Mouse (Mus musculus): ENCODE results near the gene H2al1d. TPM values are rescaled to one million over a fixed set of nuclear protein-coding genes. Genes with fewer than 3 reads are reported as not detected.
"Not testable (repeated sequence)": the region's sequence is repeated elsewhere in the genome, so short reads cannot be mapped to it uniquely, and the experiment has no call there.

Gene H2al1d
- total and polyA plus RNA-seq, 3 experiments, result not detected

- H3K4me1 ChIP-seq (ENCODE audit: control insufficient read depth, insufficient read depth, low read length); H3K4me3 ChIP-seq; intact Hi-C loops (cut with DNase I); H3K9ac ChIP-seq (ENCODE audit: low read depth, low read length); H3K27me3 ChIP-seq (ENCODE audit: control insufficient read depth, insufficient read depth, low read length); H3K36me3 ChIP-seq (ENCODE audit: control insufficient read depth, insufficient read depth, low read length); H3K79me2 ChIP-seq (replicated peaks; ENCODE audit: control insufficient read depth, insufficient read depth, low read length); DNase-seq; H3K27ac ChIP-seq: not testable (repeated sequence)
- no CpG with 5 or more reads among the region's 6 CpGs for WGBS
These were observed 12.6 kb downstream of the H2al1d start, which contains the start of gene H2al1h for GRCm38 (mm10) chrX:11321192-11321591. Gene H2al1h (plus strand): TSS chrX:11321492.

- H3K4me1 ChIP-seq (ENCODE audit: control insufficient read depth, insufficient read depth, low read length); DNase-seq; H3K4me3 ChIP-seq; H3K27me3 ChIP-seq (ENCODE audit: control insufficient read depth, insufficient read depth, low read length); intact Hi-C loops (cut with DNase I); H3K79me2 ChIP-seq (replicated peaks; ENCODE audit: control insufficient read depth, insufficient read depth, low read length); H3K27ac ChIP-seq; H3K9ac ChIP-seq (ENCODE audit: low read depth, low read length); H3K36me3 ChIP-seq (ENCODE audit: control insufficient read depth, insufficient read depth, low read length): not testable (repeated sequence)
- 60% methylated on average over 1 of the region's 5 CpGs for WGBS
These were observed 15.7 kb downstream of the H2al1d start, which contains the start of gene H2al1i for GRCm38 (mm10) chrX:11324359-11324758. Gene H2al1i (plus strand): TSS chrX:11324659.

- H3K4me1 ChIP-seq (ENCODE audit: control insufficient read depth, insufficient read depth, low read length); H3K9ac ChIP-seq (ENCODE audit: low read depth, low read length); H3K79me2 ChIP-seq (replicated peaks; ENCODE audit: control insufficient read depth, insufficient read depth, low read length); H3K27ac ChIP-seq; DNase-seq; H3K4me3 ChIP-seq; H3K27me3 ChIP-seq (ENCODE audit: control insufficient read depth, insufficient read depth, low read length); H3K36me3 ChIP-seq (ENCODE audit: control insufficient read depth, insufficient read depth, low read length); intact Hi-C loops (cut with DNase I): not testable (repeated sequence)
- WGBS, result 75% methylated on average over 2 of the region's 2 CpGs
These were observed 18.9 kb downstream of the H2al1d start, which contains the start of gene H2al1j for GRCm38 (mm10) chrX:11327522-11327921. Gene H2al1j (plus strand): TSS chrX:11327822.

- no peak for TF ChIP-seq EP300 (IDR thresholded peaks at IDR 0.05; ENCODE audit: insufficient read depth, low read depth, low read length)
- no peak for TF ChIP-seq POLR2A (IDR thresholded peaks at IDR 0.05; ENCODE audit: insufficient read depth, low read depth, low read length)
- TF ChIP-seq CTCF (IDR thresholded peaks at IDR 0.05), result no peak
- no peak overlapping the region for H3K4me3 ChIP-seq
- intact Hi-C loops (cut with DNase I), result no loop called here
- no peaks in the 10 kb centered on the region for H3K36me3 ChIP-seq (ENCODE audit: control insufficient read depth, insufficient read depth, low read length)
- H3K9ac ChIP-seq (ENCODE audit: low read depth, low read length), result no peak overlapping the region
- WGBS, result 53% methylated on average over 9 of the region's 9 CpGs
- DNase-seq, result peak; percentile 11 to 22
- H3K27me3 ChIP-seq (ENCODE audit: control insufficient read depth, insufficient read depth, low read length), result no peaks in the 10 kb centered on the region
- H3K27ac ChIP-seq, result no peak overlapping the region
- no peaks in the 10 kb centered on the region for H3K4me1 ChIP-seq (ENCODE audit: control insufficient read depth, insufficient read depth, low read length)
- no peaks in the 10 kb centered on the region for H3K79me2 ChIP-seq (replicated peaks; ENCODE audit: control insufficient read depth, insufficient read depth, low read length)
These were observed 37.1 kb downstream of the H2al1d start for GRCm38 (mm10) chrX:11345762-11346161.

- intact Hi-C loops (cut with DNase I), result no loop called here
- Histone ChIP-seq H3K27me3 (ENCODE audit: control insufficient read depth, insufficient read depth, low read length) (no peaks in the 10 kb centered on the region), H3K9ac (ENCODE audit: low read depth, low read length) (no peak overlapping the region), H3K36me3 (ENCODE audit: control insufficient read depth, insufficient read depth, low read length) (no peaks in the 10 kb centered on the region), H3K4me1 (ENCODE audit: control insufficient read depth, insufficient read depth, low read length) (no peaks in the 10 kb centered on the region), H3K4me3 (no peak overlapping the region), H3K27ac (no peak overlapping the region), H3K79me2 (replicated peaks; ENCODE audit: control insufficient read depth, insufficient read depth, low read length) (no peaks in the 10 kb centered on the region)
- TF ChIP-seq CTCF (IDR thresholded peaks at IDR 0.05) (no peak), EP300 (IDR thresholded peaks at IDR 0.05; ENCODE audit: insufficient read depth, low read depth, low read length) (no peak), POLR2A (IDR thresholded peaks at IDR 0.05; ENCODE audit: insufficient read depth, low read depth, low read length) (no peak)
- WGBS, result 91% methylated on average over 3 of the region's 3 CpGs
- DNase-seq, result no peak
These were observed 38.1 kb downstream of the H2al1d start for GRCm38 (mm10) chrX:11346756-11347155.

Other genes with a start within 250 kb of the H2al1d start
- not detected for gene H2al1a, start 9.6 kb upstream of the H2al1d start, total RNA-seq (2021)
- not detected in 2 replicates for gene H2al1a, start 9.6 kb upstream of the H2al1d start, polyA plus RNA-seq (2012; rRNA removed)
- not detected for gene H2al1b, start 6.4 kb upstream of the H2al1d start, total RNA-seq (2021)
- not detected in 2 replicates for gene H2al1b, start 6.4 kb upstream of the H2al1d start, polyA plus RNA-seq (2012; rRNA removed)
- gene H2al1c, start 3.2 kb upstream of the H2al1d start, total RNA-seq (2021), result not detected
- not detected in 2 replicates for gene H2al1c, start 3.2 kb upstream of the H2al1d start, polyA plus RNA-seq (2012; rRNA removed)
- gene H2al1e, start 3.1 kb downstream of the H2al1d start, total RNA-seq (2021), result not detected
- not detected in 2 replicates for gene H2al1e, start 3.1 kb downstream of the H2al1d start, polyA plus RNA-seq (2012; rRNA removed)
- not detected for gene H2al1f, start 6.3 kb downstream of the H2al1d start, total RNA-seq (2021)
- gene H2al1f, start 6.3 kb downstream of the H2al1d start, polyA plus RNA-seq (2012; rRNA removed), result not detected in 2 replicates
- not detected for gene H2al1g, start 9.4 kb downstream of the H2al1d start, total RNA-seq (2021)
- not detected in 2 replicates for gene H2al1g, start 9.4 kb downstream of the H2al1d start, polyA plus RNA-seq (2012; rRNA removed)
- gene H2al1h, start 12.7 kb downstream of the H2al1d start, total RNA-seq (2021), result not detected
- not detected in 2 replicates for gene H2al1h, start 12.7 kb downstream of the H2al1d start, polyA plus RNA-seq (2012; rRNA removed)
- gene H2al1i, start 15.8 kb downstream of the H2al1d start, total RNA-seq (2021), result not detected
- gene H2al1i, start 15.8 kb downstream of the H2al1d start, polyA plus RNA-seq (2012; rRNA removed), result not detected in 2 replicates
- gene H2al1j, start 19.0 kb downstream of the H2al1d start, total RNA-seq (2021), result not detected
- not detected in 2 replicates for gene H2al1j, start 19.0 kb downstream of the H2al1d start, polyA plus RNA-seq (2012; rRNA removed)